Mouse (Mus musculus): Measurements from ENCODE around the gene Esp15. TPM values are rescaled to one million over a fixed set of nuclear protein-coding genes. Genes with fewer than 3 reads are reported as not detected.

The Esp15 gene
- polyA plus RNA-seq (2014; fragmentation: Illumina TruSeq; extraction: RNeasy Lipid Tissue Mini Kit (QIAGEN cat#74804); ENCODE audit: low read depth, low replicate concordance), result not detected

DNA sequence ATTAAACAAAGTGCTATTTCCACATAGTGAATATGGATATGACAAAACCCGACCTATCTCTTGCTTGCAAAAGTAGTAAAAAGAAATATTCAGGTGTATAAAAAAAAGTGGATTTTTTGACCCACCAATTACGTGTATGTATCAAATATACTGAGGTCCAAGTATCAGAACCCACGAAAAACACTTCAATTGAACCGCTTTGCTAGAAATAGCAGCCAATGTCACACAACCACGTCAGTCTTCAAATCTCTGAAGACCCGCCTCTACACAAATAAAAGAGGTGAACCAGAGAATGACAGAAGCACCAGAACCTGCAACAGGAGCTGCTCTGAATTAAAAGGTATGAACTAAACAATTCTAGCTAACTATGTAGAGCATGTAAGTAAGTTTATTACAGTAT is at the start of gene Esp15:
TSS of gene Esp15 (plus strand) at position 301 of the 400 bp plus-strand sequence.

Other genes starting within 250 kb of the Esp15 start
- gene Esp18, start 234.6 kb upstream of the Esp15 start, polyA plus RNA-seq (2014; fragmentation: Illumina TruSeq; extraction: RNeasy Lipid Tissue Mini Kit (QIAGEN cat#74804); ENCODE audit: low read depth, low replicate concordance), result not detected
- gene Esp16, start 104.8 kb upstream of the Esp15 start, polyA plus RNA-seq (2014; fragmentation: Illumina TruSeq; extraction: RNeasy Lipid Tissue Mini Kit (QIAGEN cat#74804); ENCODE audit: low read depth, low replicate concordance), result not detected